Mouse (Mus musculus) MEL (cell line): ENCODE data around the gene Nop14. TPM values are rescaled to one million over a fixed set of nuclear protein-coding genes. Genes with fewer than 3 reads are reported as not detected.
A peak's percentile ranks its signal among the peaks of the same experiment; 100 is the strongest.

Experiments
- DNase-seq: peaks from one replicate; pipeline ENCODE4 v3.0.0; 2011; ENCODE audit warnings: low read depth, low spot score
- H3K27ac ChIP-seq: 2 replicates; pipeline ENCODE4 v1.5.1; 2012; ENCODE audit warnings: low read depth, mild to moderate bottlenecking, control low read depth, low read length, moderate library complexity; ENCODE audit not compliant: control insufficient read depth
- H3K27me3 ChIP-seq, 2 experiments: fragments of 150-350 bp in 1 of 2; sonication (generic) in 1 of 2; 2 replicates each; pipeline ENCODE4 v1.6.1; 2012; ENCODE audit warnings: low read length in 2 of 2, mild to moderate bottlenecking in 2 of 2, improper control_type of control experiment in 1 of 2, moderate library complexity in 1 of 2; ENCODE audit not compliant: insufficient read depth in 2 of 2, control insufficient read depth in 1 of 2
- H3K36me3 ChIP-seq, 2 experiments: 2 replicates each; pipeline ENCODE4 v1.6.1; 2012 to 2014; ENCODE audit warnings: low read length in 2 of 2, improper control_type of control experiment in 1 of 2, inconsistent platforms in 1 of 2, mild to moderate bottlenecking in 1 of 2; ENCODE audit not compliant: insufficient read depth in 2 of 2, control insufficient read depth in 1 of 2
- H3K4me1 ChIP-seq, 2 experiments: fragments of 150-350 bp in 1 of 2; sonication (generic) in 1 of 2; 2 replicates each; pipeline ENCODE4 v1.6.1; 2012; ENCODE audit warnings: low read length in 2 of 2, improper control_type of control experiment in 1 of 2, mild to moderate bottlenecking in 1 of 2; ENCODE audit not compliant: insufficient read depth in 2 of 2, control insufficient read depth in 1 of 2
- H3K4me3 ChIP-seq, 2 experiments: fragments of 150-350 bp in 1 of 2; sonication (generic) in 1 of 2; 2 replicates each; pipeline ENCODE4 v1.5.1; 2012; ENCODE audit warnings: low read depth in 2 of 2, low read length in 2 of 2, mild to moderate bottlenecking in 2 of 2, moderate library complexity in 2 of 2, control low read depth in 1 of 2, improper control_type of control experiment in 1 of 2; ENCODE audit not compliant: control insufficient read depth in 1 of 2, insufficient read depth in 1 of 2
- H3K79me2 ChIP-seq: 2 replicates; pipeline ENCODE4 v1.6.1; 2012; ENCODE audit warnings: mild to moderate bottlenecking, low read length, moderate library complexity; ENCODE audit not compliant: control insufficient read depth, poor library complexity, insufficient read depth
- H3K9ac ChIP-seq: 2 replicates; pipeline ENCODE4 v1.6.1; 2012; ENCODE audit warnings: low read depth, mild to moderate bottlenecking, control low read depth, low read length, moderate library complexity; ENCODE audit not compliant: control insufficient read depth, poor library complexity, severe bottlenecking
- H3K9me3 ChIP-seq: fragments of 150-350 bp; sonication (generic); replicated peaks from 2 replicates; pipeline ENCODE4 v1.6.1; 2012; ENCODE audit warnings: mild to moderate bottlenecking, low read length, improper control_type of control experiment, moderate library complexity; ENCODE audit not compliant: insufficient read depth
- CTCF ChIP-seq, 3 experiments: IDR thresholded peaks in 2 of 3; conservative IDR thresholded peaks in 1 of 3; 2 replicates each; pipeline ENCODE4 v1.5.1; 2011 to 2012; ENCODE audit warnings: low read length in 3 of 3, low read depth in 2 of 3, mild to moderate bottlenecking in 2 of 3, improper control_type of control experiment in 1 of 3, inconsistent platforms in 1 of 3, mixed read lengths in 1 of 3, moderate library complexity in 1 of 3; ENCODE audit not compliant: control insufficient read depth in 1 of 3, insufficient read depth in 1 of 3, poor library complexity in 1 of 3, severe bottlenecking in 1 of 3
- EP300 ChIP-seq, 2 experiments: IDR thresholded peaks; 2 replicates each; pipeline ENCODE4 v1.6.1; 2011; ENCODE audit warnings: improper control_type of control experiment in 2 of 2, low read length in 2 of 2, low read depth in 1 of 2, mild to moderate bottlenecking in 1 of 2
- GABPA ChIP-seq: IDR thresholded peaks from 2 replicates; pipeline ENCODE4 v1.6.1; 2012; ENCODE audit warnings: low read depth, mild to moderate bottlenecking, inconsistent platforms, low read length, improper control_type of control experiment, moderate library complexity
- GATA1 ChIP-seq: IDR thresholded peaks from 2 replicates; pipeline ENCODE4 v1.6.1; 2011; ENCODE audit warnings: low read depth, low read length, improper control_type of control experiment
- HCFC1 ChIP-seq: IDR thresholded peaks from 2 replicates; pipeline ENCODE4 v1.6.1; 2012; ENCODE audit warnings: low read depth, mild to moderate bottlenecking, inconsistent platforms, low read length, improper control_type of control experiment, moderate library complexity
- MAFK ChIP-seq: IDR thresholded peaks from 2 replicates; pipeline ENCODE4 v1.6.1; 2011; ENCODE audit warnings: low read depth, mild to moderate bottlenecking, low read length, improper control_type of control experiment, borderline replicate concordance
- MXI1 ChIP-seq: IDR thresholded peaks from 2 replicates; pipeline ENCODE4 v1.6.1; 2011; ENCODE audit warnings: mild to moderate bottlenecking, low read depth, low read length, improper control_type of control experiment
- NELFE ChIP-seq: IDR thresholded peaks from 2 replicates; pipeline ENCODE4 v1.6.1; 2011; ENCODE audit warnings: low read depth, low read length, improper control_type of control experiment
- POLR2AphosphoS2 ChIP-seq: IDR thresholded peaks from 2 replicates; pipeline ENCODE4 v1.6.1; 2011; ENCODE audit warnings: low read length, improper control_type of control experiment
- POLR2AphosphoS5 ChIP-seq: IDR thresholded peaks from 2 replicates; pipeline ENCODE4 v1.6.1; 2012; ENCODE audit warnings: low read depth, borderline replicate concordance, mild to moderate bottlenecking, inconsistent platforms, low read length, moderate library complexity, mixed read lengths
- SIN3A ChIP-seq: IDR thresholded peaks from 2 replicates; pipeline ENCODE4 v1.6.1; 2012; ENCODE audit warnings: low read length, improper control_type of control experiment, inconsistent platforms
- TCF12 ChIP-seq: IDR thresholded peaks from 2 replicates; pipeline ENCODE4 v1.6.1; 2014; ENCODE audit warnings: low read depth, mild to moderate bottlenecking, inconsistent platforms, low read length, improper control_type of control experiment, moderate library complexity
- UBTF ChIP-seq: IDR thresholded peaks from 2 replicates; pipeline ENCODE4 v1.6.1; 2012; ENCODE audit warnings: low read depth, mild to moderate bottlenecking, inconsistent platforms, low read length, improper control_type of control experiment, moderate library complexity, borderline replicate concordance; ENCODE audit not compliant: insufficient read depth
- USF1 ChIP-seq: IDR thresholded peaks from 2 replicates; pipeline ENCODE4 v1.6.1; 2014; ENCODE audit warnings: low read depth, mild to moderate bottlenecking, inconsistent platforms, low read length, improper control_type of control experiment, moderate library complexity
- ZMIZ1 ChIP-seq: IDR thresholded peaks from 2 replicates; pipeline ENCODE4 v1.6.1; 2012; ENCODE audit warnings: low read depth, mild to moderate bottlenecking, inconsistent platforms, low read length, improper control_type of control experiment, moderate library complexity
- polyA plus RNA-seq, 2 experiments: library from polyadenylated mRNA; stranded (reverse) in 1 of 2; unstranded in 1 of 2; fragments of >175 nt in 1 of 2; fragments of >200 nt in 1 of 2; gene quantifications; 2 replicates each; pipeline versions ENCODE4 v1.2.1 to v1.2.4; 2012; ENCODE audit warnings: low replicate concordance in 2 of 2, low read depth in 1 of 2; ENCODE audit not compliant: insufficient read length in 2 of 2, insufficient read depth in 1 of 2, missing spikeins in 1 of 2
- total RNA-seq: library from RNA; depleted of rRNA; stranded (reverse); fragments of 300-350 nt; gene quantifications from 2 replicates; pipeline ENCODE4 v1.2.3, GENCODE M21; 2012

Nop14 gene
- total and polyA plus RNA-seq, 3 experiments: 101 to 132 TPM; not detected in 1

GRCm38 (mm10) chr5:34636481-34637287, 23.3 kb downstream of the Nop14 start, which contains the start of gene Mfsd10 (continued):
- TF ChIP-seq TCF12 (peak; percentile 55; the same call in 1 of the 2 replicates), MXI1 (peak; percentile 97), SIN3A (peak; percentile 82), MAFK (no peak), NELFE (peak; percentile 76), EP300 (IDR thresholded peaks at IDR 0.05; ENCODE audit: low read depth in 1 of 2, low read length in 2 of 2) (no peak; a peak in 1 of 4 replicates), GABPA (no peak), POLR2AphosphoS5 (peak; percentile 71; the same call in 1 of the 2 replicates), HCFC1 (peak; percentile 3), USF1 (peak; percentile 84), ZMIZ1 (peak; percentile 31), CTCF (IDR thresholded peaks at IDR 0.05 in 2 of 3, conservative IDR thresholded peaks at IDR 0.05 in 1 of 3; ENCODE audit: control insufficient read depth in 1 of 3, insufficient read depth in 1 of 3, low read depth in 2 of 3, low read length in 3 of 3, poor library complexity in 1 of 3, severe bottlenecking in 1 of 3) (peak in 2 of 3 experiments; percentile 60 to 62; a peak in 5 of 6 replicates), UBTF (no peak)
- TF ChIP-seq, all 39 proteins: peak for 23

- TF ChIP-seq GATA1 (no peak), HCFC1 (0 out of 2 replicates have a peak, but pooled peaks have one; percentile 4)
- Histone ChIP-seq H3K9ac (peak overlapping the region; percentile 76), H3K36me3 (peaks cover 0 to 9% of the 10 kb centered on the region in 2 experiments), H3K9me3 (no peaks in the 10 kb centered on the region), H3K4me3 (peak overlapping the region; percentile 56 to 67), H3K27ac (peak overlapping the region; percentile 78; the same call in 1 of the 2 replicates), H3K79me2 (peaks cover 13% of the 10 kb centered on the region), H3K4me1 (peaks cover 0 to 18% of the 10 kb centered on the region in 2 experiments; a peak in 2 of 4 replicates), H3K27me3 (no peaks in the 10 kb centered on the region)
- DNase-seq: peak; percentile 35
Observed at GRCm38 (mm10) chr5:34635665-34636192, 24.2 kb downstream of the Nop14 start.

- Histone ChIP-seq H3K4me3 (no peak overlapping the region), H3K27ac (no peak overlapping the region), H3K36me3 (peaks cover 0 to 9% of the 10 kb centered on the region in 2 experiments; a peak in 3 of 4 replicates), H3K9me3 (no peaks in the 10 kb centered on the region), H3K9ac (no peak overlapping the region), H3K27me3 (no peaks in the 10 kb centered on the region), H3K4me1 (peaks cover 0 to 18% of the 10 kb centered on the region in 2 experiments; a peak in 2 of 4 replicates), H3K79me2 (peaks cover 13% of the 10 kb centered on the region)
- no peak for TF ChIP-seq POLR2AphosphoS2
- DNase-seq: no peak
Observed at GRCm38 (mm10) chr5:34634746-34635400, 25.1 kb downstream of the Nop14 start.
